Mouse (Mus musculus) CH12.LX (cell line): ENCODE results near the gene Ube2s. TPM values are rescaled to one million over a fixed set of nuclear protein-coding genes. Genes with fewer than 3 reads are reported as not detected.

Experiments
- DNase-seq: peaks from one replicate; pipeline ENCODE4 v3.0.0-alpha.2; 2013; ENCODE audit errors: extremely low read depth
- H3K27ac ChIP-seq: 2 replicates; pipeline ENCODE4 v1.5.1; 2012; ENCODE audit warnings: low read depth, mild to moderate bottlenecking, control low read depth, moderate library complexity; ENCODE audit not compliant: insufficient read depth
- H3K27me3 ChIP-seq: replicated peaks from 2 replicates; pipeline ENCODE3; 2012; ENCODE audit warnings: inconsistent platforms
- H3K36me3 ChIP-seq, 2 experiments: replicated peaks in 1 of 2; 2 replicates each; pipeline versions ENCODE3 to v1.6.1; 2012; ENCODE audit warnings: inconsistent platforms in 1 of 2, low read length in 1 of 2, mild to moderate bottlenecking in 1 of 2, mixed read lengths in 1 of 2, moderate library complexity in 1 of 2; ENCODE audit not compliant: control insufficient read depth in 1 of 2, insufficient read depth in 1 of 2
- H3K4me1 ChIP-seq, 2 experiments: 2 replicates each; pipeline ENCODE4 v1.6.1; 2012; ENCODE audit warnings: inconsistent platforms in 1 of 2, moderate library complexity in 1 of 2; ENCODE audit not compliant: insufficient read depth in 2 of 2, control insufficient read depth in 1 of 2
- H3K4me2 ChIP-seq: 2 replicates; pipeline ENCODE4 v1.6.1; 2012; ENCODE audit warnings: low read depth, mild to moderate bottlenecking, control low read depth; ENCODE audit not compliant: poor library complexity, insufficient read depth, severe bottlenecking
- H3K4me3 ChIP-seq, 3 experiments: fragments of 150-350 bp in 1 of 3; sonication (generic) in 1 of 3; replicated peaks in 1 of 3; 2 replicates each; pipeline versions ENCODE3 to v1.5.1; 2011 to 2012; ENCODE audit warnings: low read depth in 2 of 3, low read length in 2 of 3, mild to moderate bottlenecking in 2 of 3, moderate library complexity in 2 of 3, control low read depth in 1 of 3, improper control_type of control experiment in 1 of 3, inconsistent platforms in 1 of 3, mixed read lengths in 1 of 3; ENCODE audit not compliant: poor library complexity in 1 of 3
- H3K79me2 ChIP-seq: replicated peaks from 2 replicates; pipeline ENCODE4 v1.6.1; 2012; ENCODE audit warnings: mild to moderate bottlenecking, moderate library complexity; ENCODE audit not compliant: control insufficient read depth, poor library complexity, insufficient read depth, severe bottlenecking; ENCODE audit errors: extremely low read depth
- H3K9ac ChIP-seq: 2 replicates; pipeline ENCODE4 v1.6.1; 2012; ENCODE audit warnings: low read depth, mild to moderate bottlenecking, control low read depth, moderate library complexity; ENCODE audit not compliant: insufficient read depth
- H3K9me3 ChIP-seq: replicated peaks from 2 replicates; pipeline ENCODE3; 2012; ENCODE audit warnings: low read length, inconsistent platforms, mixed read lengths
- CHD1 ChIP-seq: IDR thresholded peaks from 2 replicates; pipeline ENCODE4 v1.6.1; 2012; ENCODE audit warnings: low read depth, low read length, improper control_type of control experiment, inconsistent platforms
- CHD2 ChIP-seq: IDR thresholded peaks from 2 replicates; pipeline ENCODE4 v1.6.1; 2011; ENCODE audit warnings: low read length, improper control_type of control experiment
- JUND ChIP-seq: conservative IDR thresholded peaks from 2 replicates; pipeline ENCODE4 v1.6.1; 2011; ENCODE audit warnings: low read depth, low read length, improper control_type of control experiment
- MAFK ChIP-seq: IDR thresholded peaks from 2 replicates; pipeline ENCODE4 v1.6.1; 2011; ENCODE audit warnings: low read length, improper control_type of control experiment; ENCODE audit not compliant: insufficient replicate concordance
- MAX ChIP-seq: IDR thresholded peaks from 2 replicates; pipeline ENCODE4 v1.6.1; 2011; ENCODE audit warnings: low read length, improper control_type of control experiment
- MEF2A ChIP-seq: IDR thresholded peaks from 2 replicates; pipeline ENCODE4 v1.6.1; 2014; ENCODE audit warnings: low read depth, mild to moderate bottlenecking, inconsistent platforms, low read length, improper control_type of control experiment, borderline replicate concordance
- MXI1 ChIP-seq: IDR thresholded peaks from 2 replicates; pipeline ENCODE4 v1.6.1; 2011; ENCODE audit warnings: mild to moderate bottlenecking, low read depth, low read length, improper control_type of control experiment
- NRF1 ChIP-seq: IDR thresholded peaks from 2 replicates; pipeline ENCODE4 v1.6.1; 2014; ENCODE audit warnings: low read depth, mild to moderate bottlenecking, inconsistent platforms, low read length, improper control_type of control experiment, moderate library complexity
- PAX5 ChIP-seq: IDR thresholded peaks from 2 replicates; pipeline ENCODE4 v1.6.1; 2012; ENCODE audit warnings: low read length, inconsistent platforms, mixed read lengths
- POLR2A ChIP-seq: IDR thresholded peaks from 2 replicates; pipeline ENCODE4 v1.6.1; 2011; ENCODE audit warnings: low read depth, mild to moderate bottlenecking, improper control_type of control experiment, low read length
- POLR2AphosphoS2 ChIP-seq: IDR thresholded peaks from 2 replicates; pipeline ENCODE4 v1.6.1; 2011; ENCODE audit warnings: low read depth, low read length, improper control_type of control experiment
- RAD21 ChIP-seq: IDR thresholded peaks from 2 replicates; pipeline ENCODE4 v1.6.1; 2011; ENCODE audit warnings: low read depth, mild to moderate bottlenecking, low read length, improper control_type of control experiment, moderate library complexity
- SIN3A ChIP-seq: IDR thresholded peaks from 2 replicates; pipeline ENCODE4 v1.6.1; 2012; ENCODE audit warnings: low read length, improper control_type of control experiment, inconsistent platforms
- TCF12 ChIP-seq: IDR thresholded peaks from 2 replicates; pipeline ENCODE4 v1.6.1; 2014; ENCODE audit warnings: low read depth, mild to moderate bottlenecking, inconsistent platforms, low read length, improper control_type of control experiment
- UBTF ChIP-seq: IDR thresholded peaks from 2 replicates; pipeline ENCODE4 v1.6.1; 2012; ENCODE audit warnings: low read depth, mild to moderate bottlenecking, inconsistent platforms, low read length, improper control_type of control experiment, moderate library complexity
- ZMIZ1 ChIP-seq: IDR thresholded peaks from 2 replicates; pipeline ENCODE4 v1.6.1; 2012; ENCODE audit warnings: low read depth, mild to moderate bottlenecking, inconsistent platforms, low read length, improper control_type of control experiment
- ZNF384 ChIP-seq: IDR thresholded peaks from 2 replicates; pipeline ENCODE4 v1.6.1; 2012; ENCODE audit warnings: low read depth, low read length, improper control_type of control experiment, inconsistent platforms
- dilution Hi-C: fragments of 300-500 bp; cut with MboI; formaldehyde crosslinking; loops from 2 replicates; pipeline ENCODE4 v1.14.3; 2020; ENCODE audit warnings: low sequenced_read_pairs; ENCODE audit not compliant: extremely low pct_unique_long_range_greater_than_20kb, extremely low pct_ligation_motif_present
- in situ Hi-C: fragments of 300-500 bp; cut with MboI; formaldehyde crosslinking; loops from 3 replicates; pipeline ENCODE4 v1.14.3; 2019; ENCODE audit warnings: low sequenced_read_pairs, low pct_ligation_motif_present, low pct_unique_long_range_greater_than_20kb, mixed read lengths
- polyA plus RNA-seq: library from polyadenylated mRNA; unstranded; fragments of >175 nt; gene quantifications from 2 replicates; pipeline ENCODE4 v1.2.1, GENCODE M21; 2012; ENCODE audit warnings: low read depth; ENCODE audit not compliant: insufficient read length
- total RNA-seq, 2 experiments: library from RNA; depleted of rRNA; stranded (reverse); fragments of 300-350 nt in 1 of 2; fragments of >200 nt in 1 of 2; gene quantifications; 2 replicates each; pipeline ENCODE4 v1.2.3; 2012 to 2014

Gene Ube2s
- total and polyA plus RNA-seq, 3 experiments = 238 to 825 (median 392) TPM

DNA sequence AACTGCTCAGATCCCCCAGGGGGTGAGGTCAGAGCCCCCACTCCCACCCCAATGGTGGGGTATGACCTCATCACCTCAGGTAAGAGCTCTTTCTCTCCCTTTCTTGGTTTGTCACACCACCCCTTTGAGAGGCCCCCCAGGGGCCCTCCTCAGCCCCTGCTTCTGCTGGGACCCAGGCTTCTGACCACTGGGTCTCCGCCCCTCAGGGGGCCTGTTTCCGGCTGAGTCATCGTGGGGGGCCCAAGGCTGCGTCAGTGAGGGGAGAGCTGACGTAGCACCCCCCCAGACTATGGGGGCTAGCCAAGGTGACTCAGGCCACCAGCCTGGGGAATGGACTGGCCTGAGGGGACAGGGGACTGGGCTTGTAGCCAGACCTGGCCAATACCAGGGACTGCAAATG is 32.5 kb downstream of the Ube2s start:
- no peak overlapping the region for H3K4me3 ChIP-seq
- dilution Hi-C loops = no loop called here

DNA sequence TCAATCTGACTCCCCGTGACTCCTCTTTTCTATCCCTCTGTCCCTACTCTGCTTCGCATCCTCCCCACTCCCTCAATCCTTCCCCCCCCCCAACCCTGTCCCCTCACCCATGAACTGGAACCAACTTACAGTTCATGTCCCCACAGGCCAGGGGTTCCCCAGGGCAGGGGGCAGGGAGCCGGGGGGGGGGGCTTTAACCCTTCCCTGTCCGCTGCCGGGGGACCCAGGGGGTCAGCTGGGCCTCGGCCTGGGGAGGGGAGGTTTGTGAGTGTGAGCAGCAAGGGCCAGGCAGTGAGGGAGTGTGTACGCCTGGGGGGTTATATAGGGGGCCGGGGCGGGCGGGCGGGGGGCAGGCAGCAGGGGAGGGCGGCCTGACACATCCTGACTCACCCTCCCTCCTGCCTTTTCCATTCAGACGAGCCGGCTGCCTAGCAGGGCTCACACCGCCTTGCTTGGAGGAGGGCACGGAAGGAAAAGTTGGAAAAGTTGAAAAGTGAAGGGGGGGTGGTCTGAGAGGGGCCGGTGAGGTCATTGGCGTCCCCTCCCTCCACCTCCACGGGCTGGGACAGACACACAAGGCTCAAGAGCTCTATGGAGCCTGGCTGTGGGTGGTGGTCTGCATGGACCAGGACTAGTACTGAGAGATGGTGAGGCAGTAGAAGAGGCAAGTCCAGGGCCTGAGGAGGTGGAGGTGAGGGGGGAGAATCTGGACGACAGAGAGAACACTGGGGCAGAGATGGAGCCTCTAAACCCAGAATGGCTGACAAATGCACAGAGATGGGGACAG is 34.3 kb downstream of the Ube2s start:
- no peak for DNase-seq
- Histone ChIP-seq H3K4me1 (peaks cover 9 to 29% of the 10 kb centered on the region in 2 experiments), H3K79me2 (no peaks in the 10 kb centered on the region), H3K9ac (no peak overlapping the region), H3K9me3 (no peaks in the 10 kb centered on the region)
- TF ChIP-seq ZNF384 = no peak
- TF ChIP-seq, all 38 proteins: peak for 0
- dilution Hi-C loops = no loop called here
- in situ Hi-C loops = no loop called here
- no peak overlapping the region for H3K27ac ChIP-seq
- no peak overlapping the region for H3K4me2 ChIP-seq
- H3K36me3 ChIP-seq = no peaks in the 10 kb centered on the region
- no peak overlapping the region for H3K4me3 ChIP-seq
- peaks cover 27% of the 10 kb centered on the region for H3K27me3 ChIP-seq

More for the DNA sequence above, 32.5 kb downstream of the Ube2s start:
- H3K36me3 ChIP-seq = peaks cover 2 to 17% of the 10 kb centered on the region in 2 experiments
- in situ Hi-C loops = loop anchor here (5.0 to 10.0 kb wide), 3 partner anchors 33 to 155 kb away; no protein-coding TSS in a partner anchor
- no peak overlapping the region for H3K27ac ChIP-seq
- no peaks in the 10 kb centered on the region for H3K9me3 ChIP-seq
- H3K9ac ChIP-seq = no peak overlapping the region
- TF ChIP-seq MAFK = no peak
- no peak for TF ChIP-seq MXI1
- no peak for TF ChIP-seq CHD2
- TF ChIP-seq RAD21 = no peak
- TF ChIP-seq UBTF = no peak
- no peak for TF ChIP-seq ZMIZ1
- no peak for TF ChIP-seq MAX
- no peak for TF ChIP-seq MEF2A
- TF ChIP-seq POLR2A = no peak
- TF ChIP-seq NRF1 = no peak
- TF ChIP-seq PAX5 = no peak
- TF ChIP-seq CHD1 = no peak
- no peak for TF ChIP-seq POLR2AphosphoS2
- TF ChIP-seq SIN3A = no peak
- no peak for TF ChIP-seq TCF12
- no peak for TF ChIP-seq JUND
- no peak overlapping the region for H3K4me2 ChIP-seq
- no peaks in the 10 kb centered on the region for H3K79me2 ChIP-seq
- DNase-seq = no peak
- peaks cover 23% of the 10 kb centered on the region for H3K27me3 ChIP-seq
- H3K4me1 ChIP-seq = peaks cover 9 to 29% of the 10 kb centered on the region in 2 experiments
